Mouse (Mus musculus) kidney, postnatal 0 days (tissue): ENCODE measurements at regions not wholly inside any gene's neighbourhood (a gene's known extent, or its start where the extent isn't known, plus 50 kb on each side); places are given as distances from the start of the nearest gene placed in this dataset.

Experiments used
- ATAC-seq: fragments of 200-750 bp; cut with Nextera tagmentation; replicated peaks from 2 replicates; pipeline ENCODE4 v1.8.0; 2017; ENCODE audit warnings: low read depth, moderate number of reproducible peaks, moderate TSS enrichment, moderate library complexity; ENCODE audit not compliant: low FRiP score
- DNase-seq: peaks from one replicate; pipeline ENCODE4 v3.0.0-alpha.2; 2016; ENCODE audit warnings: low spot score
- H3K27ac ChIP-seq: fragments of 300-500 bp; sonication (generic); 2 replicates; pipeline ENCODE4 v1.5.1; 2014; ENCODE audit warnings: mild to moderate bottlenecking
- H3K27me3 ChIP-seq: fragments of 300-500 bp; sonication (generic); 2 replicates; pipeline ENCODE4 v1.6.1; 2014; ENCODE audit warnings: low read length, mixed read lengths; ENCODE audit not compliant: insufficient read depth
- H3K36me3 ChIP-seq: fragments of 300-500 bp; sonication (generic); 2 replicates; pipeline ENCODE4 v1.6.1; 2014; ENCODE audit warnings: low read length, mixed read lengths; ENCODE audit not compliant: insufficient read depth
- H3K4me1 ChIP-seq: fragments of 300-500 bp; sonication (generic); replicated peaks from 2 replicates; pipeline ENCODE4 v1.6.1; 2014; ENCODE audit warnings: antibody characterized with exemption, low read length, mixed read lengths; ENCODE audit not compliant: insufficient read depth
- H3K4me2 ChIP-seq: fragments of 300-500 bp; sonication (generic); 2 replicates; pipeline ENCODE4 v1.6.1; 2014; ENCODE audit warnings: mild to moderate bottlenecking, low read length, moderate library complexity, mixed read lengths
- H3K4me3 ChIP-seq: fragments of 300-500 bp; sonication (generic); replicated peaks from 2 replicates; pipeline ENCODE4 v1.5.1; 2014; ENCODE audit warnings: low read depth, low read length
- H3K9ac ChIP-seq: fragments of 300-500 bp; sonication (generic); 2 replicates; pipeline ENCODE4 v1.6.1; 2014; ENCODE audit warnings: low read depth, low read length
- H3K9me3 ChIP-seq: fragments of 300-500 bp; sonication (generic); replicated peaks from 2 replicates; pipeline ENCODE4 v1.6.1; 2016; ENCODE audit warnings: low read length, inconsistent platforms, mixed read lengths
- CTCF ChIP-seq: IDR thresholded peaks from 2 replicates; pipeline ENCODE4 v1.5.1; 2016; ENCODE audit warnings: antibody characterized with exemption, low read depth, mild to moderate bottlenecking, moderate library complexity
- WGBS: fragments of 180-500 bp; shearing (Covaris S2); extraction: QIAGEN DNeasy Blood & Tissue Kit; methylation state at CpG from one replicate; pipeline ENCODE4 v1.1.7; 2014; 5-methylcytosine and 5-hydroxymethylcytosine counted together

GRCm38 (mm10) chr4:64255253-64255652 is 208.4 kb upstream of the Tnc start:
- Histone ChIP-seq H3K4me1 (no peaks in the 10 kb centered on the region), H3K9me3 (no peaks in the 10 kb centered on the region), H3K4me2 (no peak overlapping the region), H3K27ac (no peak overlapping the region), H3K36me3 (no peaks in the 10 kb centered on the region), H3K9ac (no peak overlapping the region), H3K4me3 (no peak overlapping the region), H3K27me3 (no peaks in the 10 kb centered on the region)
- ATAC-seq = 0 out of 2 replicates have a peak, but pooled peaks have one; percentile 17
- peak; percentile 77 for DNase-seq
- WGBS = 25% methylated on average over 8 of the region's 8 CpGs
- TF ChIP-seq CTCF = no peak

GRCm38 (mm10) chr4:64250691-64251090 is 203.9 kb upstream of the Tnc start:
- no peak overlapping the region for H3K9ac ChIP-seq
- no peak overlapping the region for H3K27ac ChIP-seq
- no peak for ATAC-seq
- H3K4me2 ChIP-seq = no peak overlapping the region
- no peaks in the 10 kb centered on the region for H3K4me1 ChIP-seq
- H3K4me3 ChIP-seq = no peak overlapping the region
- H3K9me3 ChIP-seq = no peaks in the 10 kb centered on the region
- no peak for DNase-seq
- no peaks in the 10 kb centered on the region for H3K36me3 ChIP-seq
- TF ChIP-seq CTCF = no peak
- WGBS = 67% methylated on average over 5 of the region's 5 CpGs
- H3K27me3 ChIP-seq = no peaks in the 10 kb centered on the region

GRCm38 (mm10) chr4:64238196-64238740 is 191.5 kb upstream of the Tnc start:
- Histone ChIP-seq H3K9ac (no peak overlapping the region), H3K4me2 (no peak overlapping the region), H3K36me3 (no peaks in the 10 kb centered on the region), H3K27me3 (no peaks in the 10 kb centered on the region), H3K27ac (no peak overlapping the region), H3K9me3 (no peaks in the 10 kb centered on the region), H3K4me3 (no peak overlapping the region), H3K4me1 (no peaks in the 10 kb centered on the region)
- WGBS = 15% methylated on average over 5 of the region's 5 CpGs
- DNase-seq (peak; percentile 29), ATAC-seq (no peak)
- no peak for TF ChIP-seq CTCF

- Histone ChIP-seq H3K9me3 (no peaks in the 10 kb centered on the region), H3K9ac (no peak overlapping the region), H3K4me1 (no peaks in the 10 kb centered on the region), H3K36me3 (no peaks in the 10 kb centered on the region), H3K4me3 (no peak overlapping the region), H3K4me2 (no peak overlapping the region), H3K27me3 (no peaks in the 10 kb centered on the region), H3K27ac (no peak overlapping the region)
- no peak for TF ChIP-seq CTCF
- no peak for DNase-seq
- no peak for ATAC-seq
- WGBS = 82% methylated on average over 4 of the region's 4 CpGs
Measured at GRCm38 (mm10) chr4:64235534-64235933, 188.7 kb upstream of the Tnc start.

GRCm38 (mm10) chr4:64232159-64232558 is 185.3 kb upstream of the Tnc start:
- no peak overlapping the region for H3K4me2 ChIP-seq
- TF ChIP-seq CTCF = no peak
- H3K27ac ChIP-seq = no peak overlapping the region
- DNase-seq (no peak), ATAC-seq (no peak)
- H3K36me3 ChIP-seq = no peaks in the 10 kb centered on the region
- H3K4me3 ChIP-seq = no peak overlapping the region
- no peaks in the 10 kb centered on the region for H3K4me1 ChIP-seq
- no peaks in the 10 kb centered on the region for H3K9me3 ChIP-seq
- no peak overlapping the region for H3K9ac ChIP-seq
- no peaks in the 10 kb centered on the region for H3K27me3 ChIP-seq
- WGBS = 84% methylated on average over 4 of the region's 4 CpGs

- H3K36me3 ChIP-seq = no peaks in the 10 kb centered on the region
- no peak overlapping the region for H3K9ac ChIP-seq
- no peaks in the 10 kb centered on the region for H3K27me3 ChIP-seq
- no peaks in the 10 kb centered on the region for H3K4me1 ChIP-seq
- WGBS = 69% methylated on average over 3 of the region's 3 CpGs
- no peak overlapping the region for H3K4me2 ChIP-seq
- ATAC-seq = no peak
- no peak overlapping the region for H3K4me3 ChIP-seq
- no peak for TF ChIP-seq CTCF
- no peaks in the 10 kb centered on the region for H3K9me3 ChIP-seq
- no peak overlapping the region for H3K27ac ChIP-seq
- DNase-seq = no peak
Measured at GRCm38 (mm10) chr4:64228341-64228740, 181.5 kb upstream of the Tnc start.

GRCm38 (mm10) chr4:64226635-64227034 is 179.8 kb upstream of the Tnc start:
- no peak for TF ChIP-seq CTCF
- H3K36me3 ChIP-seq = no peaks in the 10 kb centered on the region
- ATAC-seq (no peak), DNase-seq (no peak)
- H3K27me3 ChIP-seq = no peaks in the 10 kb centered on the region
- no peak overlapping the region for H3K9ac ChIP-seq
- no peak overlapping the region for H3K4me3 ChIP-seq
- H3K9me3 ChIP-seq = no peaks in the 10 kb centered on the region
- H3K27ac ChIP-seq = no peak overlapping the region
- H3K4me1 ChIP-seq = no peaks in the 10 kb centered on the region
- H3K4me2 ChIP-seq = no peak overlapping the region
